Mouse (Mus musculus): ENCODE measurements around the gene Zfp57. TPM values are rescaled to one million over a fixed set of nuclear protein-coding genes. Genes with fewer than 3 reads are reported as not detected.

Zfp57 gene
- total and polyA plus RNA-seq, 2 experiments from 2014 or later: 140 to 171 TPM

DNA sequence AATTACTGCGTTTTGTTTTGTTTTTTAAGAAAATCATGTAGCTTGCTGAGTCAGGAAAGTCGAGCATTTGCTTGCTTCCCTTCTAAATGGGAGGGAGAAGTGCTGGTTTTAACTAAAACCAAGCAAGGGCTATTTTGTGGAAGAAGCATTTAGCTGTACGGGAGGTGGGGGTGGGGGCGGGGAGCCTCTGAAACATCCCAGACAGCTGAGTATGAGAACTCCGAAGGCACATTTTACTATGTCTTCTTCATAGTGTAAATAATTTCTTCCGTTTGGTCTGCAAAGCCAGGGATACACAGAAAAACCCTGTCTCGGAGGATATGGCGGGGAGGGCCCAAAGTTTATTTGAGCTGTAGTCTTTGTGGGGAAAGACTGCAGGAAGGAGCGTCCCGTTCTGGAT, 27.2 kb downstream of the Zfp57 start:
- DNase-seq (ENCODE audit: low spot score) (peak; percentile 15), ATAC-seq (ENCODE audit: low FRiP score) (peak; percentile 29)
- H3K9ac ChIP-seq (replicated peaks; ENCODE audit: low read length, poor library complexity, severe bottlenecking): peak overlapping the region; percentile 50
- peak overlapping the region; percentile 51 for H3K4me2 ChIP-seq (ENCODE audit: low read depth, low read length, poor library complexity, severe bottlenecking)
- WGBS: 3% methylated on average over 10 of the region's 10 CpGs
- no peaks in the 10 kb centered on the region for H3K27me3 ChIP-seq (ENCODE audit: insufficient read depth, low read length)
- H3K9me3 ChIP-seq (ENCODE audit: low read length): no peaks in the 10 kb centered on the region
- H3K4me3 ChIP-seq (ENCODE audit: low read depth, low read length): peak overlapping the region; percentile 33
- TF ChIP-seq CTCF (IDR thresholded peaks at IDR 0.05): no peak
- peak overlapping the region; percentile 97 for H3K27ac ChIP-seq (ENCODE audit: low read depth, low read length)
- H3K36me3 ChIP-seq (ENCODE audit: insufficient read depth, low read length): no peaks in the 10 kb centered on the region
- H3K4me1 ChIP-seq (ENCODE audit: insufficient read depth, low read length): no peaks in the 10 kb centered on the region

DNA sequence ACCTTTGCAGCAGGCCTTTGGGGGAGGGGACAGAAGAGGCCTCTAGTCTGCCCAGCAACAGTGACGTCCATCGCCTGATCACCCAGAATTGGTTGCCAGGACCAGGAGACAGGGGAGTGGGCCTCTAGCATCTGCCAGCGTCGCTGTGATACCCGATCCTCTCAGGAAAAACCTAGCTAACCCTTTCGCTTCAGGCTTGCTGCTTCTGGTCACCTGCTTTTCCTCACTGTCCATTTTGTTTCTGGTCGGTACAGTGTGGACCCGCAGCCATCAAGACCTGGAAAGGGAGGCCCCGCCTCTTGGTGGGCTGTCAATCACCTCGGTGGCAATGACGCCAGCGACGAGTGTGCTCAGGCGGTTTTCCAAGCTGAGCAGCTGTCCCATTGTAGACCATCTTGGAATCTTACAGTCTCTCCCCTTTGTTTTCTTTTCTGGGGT, 27.7 kb downstream of the Zfp57 start:
- Histone ChIP-seq H3K9ac (replicated peaks; ENCODE audit: low read length, poor library complexity, severe bottlenecking) (peak overlapping the region; percentile 44), H3K4me1 (ENCODE audit: insufficient read depth, low read length) (no peaks in the 10 kb centered on the region), H3K27ac (ENCODE audit: low read depth, low read length) (peak overlapping the region; percentile 97), H3K4me3 (ENCODE audit: low read depth, low read length) (peak overlapping the region; percentile 33), H3K9me3 (ENCODE audit: low read length) (no peaks in the 10 kb centered on the region), H3K4me2 (ENCODE audit: low read depth, low read length, poor library complexity, severe bottlenecking) (peak overlapping the region; percentile 51), H3K36me3 (ENCODE audit: insufficient read depth, low read length) (no peaks in the 10 kb centered on the region), H3K27me3 (ENCODE audit: insufficient read depth, low read length) (no peaks in the 10 kb centered on the region)
- under 1% methylated on average over 14 of the region's 14 CpGs for WGBS
- DNase-seq (ENCODE audit: low spot score) (peak; percentile 99), ATAC-seq (ENCODE audit: low FRiP score) (peak; percentile 99)
- 0 out of 2 replicates have a peak, but pooled peaks have one; percentile 4 for TF ChIP-seq CTCF (IDR thresholded peaks at IDR 0.05)

DNA sequence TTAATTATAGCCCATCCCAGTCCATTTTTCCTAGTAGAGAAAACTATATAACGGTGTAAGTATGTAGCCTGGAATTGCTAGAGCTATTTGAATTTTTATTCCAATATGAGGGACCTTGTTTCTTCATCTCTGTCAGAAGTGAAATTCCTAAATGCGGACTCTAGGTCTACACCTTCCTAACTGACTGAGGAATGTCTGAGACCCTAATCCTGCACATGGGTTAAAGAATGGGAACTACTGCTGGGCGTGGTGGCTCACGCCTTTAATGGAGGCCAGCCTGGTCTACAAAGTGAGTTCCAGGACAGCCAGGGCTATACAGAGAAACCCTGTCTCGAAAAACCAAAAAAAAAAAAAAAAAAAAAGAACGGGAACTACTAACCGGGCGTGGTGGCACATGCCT, 28.2 kb downstream of the Zfp57 start:
- no peaks in the 10 kb centered on the region for H3K4me1 ChIP-seq (ENCODE audit: insufficient read depth, low read length)
- no peaks in the 10 kb centered on the region for H3K9me3 ChIP-seq (ENCODE audit: low read length)
- peak overlapping the region; percentile 44 for H3K9ac ChIP-seq (replicated peaks; ENCODE audit: low read length, poor library complexity, severe bottlenecking)
- H3K36me3 ChIP-seq (ENCODE audit: insufficient read depth, low read length): no peaks in the 10 kb centered on the region
- TF ChIP-seq CTCF (IDR thresholded peaks at IDR 0.05): no peak
- DNase-seq (ENCODE audit: low spot score) (no peak), ATAC-seq (ENCODE audit: low FRiP score) (peak; percentile 13; the same call in 1 of the 2 replicates)
- H3K27me3 ChIP-seq (ENCODE audit: insufficient read depth, low read length): no peaks in the 10 kb centered on the region
- H3K27ac ChIP-seq (ENCODE audit: low read depth, low read length): peak overlapping the region; percentile 97
- peak overlapping the region; percentile 51 for H3K4me2 ChIP-seq (ENCODE audit: low read depth, low read length, poor library complexity, severe bottlenecking)
- 57% methylated on average over 8 of the region's 8 CpGs for WGBS
- peak overlapping the region; percentile 33 for H3K4me3 ChIP-seq (ENCODE audit: low read depth, low read length)

DNA sequence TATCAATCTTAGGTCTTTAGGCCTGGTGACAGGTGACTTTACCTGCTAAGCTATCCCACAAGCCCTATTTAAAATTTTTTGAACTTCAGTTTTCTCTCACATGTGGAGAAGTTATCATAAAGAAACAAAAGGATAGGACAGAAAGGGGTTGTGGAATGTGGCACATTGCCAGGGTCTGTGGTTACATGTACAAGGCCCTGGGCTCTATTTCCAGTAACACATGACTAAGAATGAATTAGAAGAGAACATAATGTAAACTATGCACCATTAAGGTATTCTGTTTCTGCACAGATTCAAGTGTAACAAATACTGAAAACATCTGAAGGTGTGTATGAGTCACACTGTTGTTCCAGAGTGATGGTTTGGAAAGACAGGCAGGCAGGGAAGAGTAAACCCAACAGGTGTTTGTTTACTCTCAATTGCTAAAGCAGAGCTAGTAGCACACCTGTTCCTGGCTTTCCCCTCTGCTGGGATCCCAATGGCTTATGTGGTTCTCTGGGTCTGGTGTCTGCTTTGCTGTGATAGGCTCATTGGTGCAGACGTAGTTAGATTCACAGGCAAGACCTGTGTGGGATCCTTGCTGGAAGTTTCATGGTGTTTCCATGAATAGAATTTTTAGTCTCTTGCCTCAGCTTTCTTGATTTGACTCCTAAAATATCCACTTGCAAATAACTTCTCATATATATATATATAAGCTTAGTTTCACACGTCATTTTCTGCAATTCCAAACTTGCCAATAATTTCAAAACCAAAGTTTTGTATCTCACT, 38.3 kb downstream of the Zfp57 start:
- Histone ChIP-seq H3K27ac (ENCODE audit: low read depth, low read length) (no peak overlapping the region), H3K9me3 (ENCODE audit: low read length) (no peaks in the 10 kb centered on the region), H3K9ac (replicated peaks; ENCODE audit: low read length, poor library complexity, severe bottlenecking) (no peak overlapping the region), H3K36me3 (ENCODE audit: insufficient read depth, low read length) (no peaks in the 10 kb centered on the region), H3K4me2 (ENCODE audit: low read depth, low read length, poor library complexity, severe bottlenecking) (no peak overlapping the region), H3K4me3 (ENCODE audit: low read depth, low read length) (no peak overlapping the region), H3K27me3 (ENCODE audit: insufficient read depth, low read length) (no peaks in the 10 kb centered on the region), H3K4me1 (ENCODE audit: insufficient read depth, low read length) (no peaks in the 10 kb centered on the region)
- DNase-seq (ENCODE audit: low spot score) (no peak), ATAC-seq (ENCODE audit: low FRiP score) (no peak)
- no peak for TF ChIP-seq CTCF (IDR thresholded peaks at IDR 0.05)
- 84% methylated on average over 2 of the region's 2 CpGs for WGBS

DNA sequence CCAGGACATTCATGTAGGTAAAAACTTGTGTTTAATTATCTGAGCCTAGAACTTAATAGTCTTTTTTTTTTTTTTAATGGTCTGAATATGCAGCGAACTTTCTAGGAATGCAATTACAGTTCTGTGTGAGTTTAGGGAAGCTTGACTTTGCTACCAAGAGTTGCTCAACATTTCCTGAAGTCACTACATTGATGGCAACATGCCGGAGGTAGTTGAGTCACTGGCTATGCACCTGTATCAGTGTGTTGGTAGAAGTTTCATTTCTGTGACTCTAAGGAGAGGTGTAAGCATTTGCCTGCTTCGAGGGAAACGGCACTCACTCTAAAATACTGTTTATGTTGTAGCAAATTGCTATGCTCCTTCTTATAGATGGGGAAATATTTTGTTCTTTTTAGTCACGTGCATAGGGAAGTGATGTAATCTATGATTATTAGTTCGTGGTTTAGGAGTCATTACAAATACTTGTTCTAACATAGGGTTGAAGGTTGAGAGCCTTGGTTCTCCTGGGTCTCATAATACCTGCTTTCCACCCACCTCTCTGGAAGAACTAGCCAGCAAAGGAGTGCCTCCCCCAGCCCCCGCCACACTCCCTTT, 43.8 kb downstream of the Zfp57 start:
- no peak for TF ChIP-seq CTCF (IDR thresholded peaks at IDR 0.05)
- Histone ChIP-seq H3K4me2 (ENCODE audit: low read depth, low read length, poor library complexity, severe bottlenecking) (peak overlapping the region; percentile 73), H3K4me1 (ENCODE audit: insufficient read depth, low read length) (peaks cover 3% of the 10 kb centered on the region; the same call in 1 of the 2 replicates), H3K27ac (ENCODE audit: low read depth, low read length) (peak overlapping the region; percentile 98), H3K9ac (replicated peaks; ENCODE audit: low read length, poor library complexity, severe bottlenecking) (peak overlapping the region; percentile 99), H3K4me3 (ENCODE audit: low read depth, low read length) (peak overlapping the region; percentile 94), H3K27me3 (ENCODE audit: insufficient read depth, low read length) (no peaks in the 10 kb centered on the region), H3K36me3 (ENCODE audit: insufficient read depth, low read length) (no peaks in the 10 kb centered on the region), H3K9me3 (ENCODE audit: low read length) (no peaks in the 10 kb centered on the region)
- WGBS: 73% methylated on average over 7 of the region's 7 CpGs
- ATAC-seq (ENCODE audit: low FRiP score) (no peak), DNase-seq (ENCODE audit: low spot score) (no peak)

All from midbrain, postnatal 0 days (tissue).